ENCODE assay signal across 20 mouse cellular contexts in genomic region chr10:23235405-23235804, GRCm38 (mm10).
"Had no signal": no experiment of that assay in that cellular context is flagged by ENCODE, and none has a peak within 500 bp of the region (broad histone marks: within the 10 kb centered on the region; RNA-seq: fewer than 3 reads in every experiment).

No protein-coding gene starts in this region.

- ATAC-seq: lung, postnatal 0 days; midbrain, embryonic 16.5 days had no signal

- H3K4me3 ChIP-seq: lung, embryonic 15.5 days; midbrain, embryonic 10.5 days; midbrain, embryonic 12.5 days; myocyte; neural tube, embryonic 13.5 days; neural tube, embryonic 15.5 days had no signal

- H3K27me3 ChIP-seq: lung, embryonic 15.5 days; midbrain, embryonic 12.5 days; neural tube, embryonic 13.5 days; neural tube, embryonic 15.5 days had no signal

- H3K9me3 ChIP-seq: lung, embryonic 15.5 days; midbrain, embryonic 10.5 days; midbrain, embryonic 12.5 days; neural tube, embryonic 13.5 days; neural tube, embryonic 15.5 days had no signal

- H3K4me1 ChIP-seq: lung, embryonic 15.5 days; midbrain, embryonic 10.5 days; midbrain, embryonic 12.5 days; neural tube, embryonic 15.5 days had no signal

- H3K27ac ChIP-seq: lung, embryonic 15.5 days; midbrain, embryonic 10.5 days; midbrain, embryonic 12.5 days; neural tube, embryonic 13.5 days; neural tube, embryonic 15.5 days had no signal

- H3K36me3 ChIP-seq: lung, embryonic 15.5 days; midbrain, embryonic 10.5 days; midbrain, embryonic 12.5 days; neural tube, embryonic 13.5 days; neural tube, embryonic 15.5 days had no signal

- H3K9ac ChIP-seq: lung, embryonic 15.5 days; midbrain, embryonic 12.5 days; neural tube, embryonic 13.5 days; neural tube, embryonic 15.5 days had no signal

- DNase-seq: lung, adult 18-20 months; lung, postnatal 14 days; lung, postnatal 4 days; midbrain, embryonic 14.5 days; retina, postnatal 1 day; right cerebral cortex, adult 18-20 months; right cerebral cortex, postnatal 25 days; right cerebral cortex, postnatal 4 days; spleen, adult 18-20 months; thymus, adult 18-20 months; thymus, postnatal 14 days; thymus, postnatal 36 days had no signal

- H3K4me2 ChIP-seq: lung, embryonic 15.5 days; midbrain, embryonic 12.5 days; neural tube, embryonic 13.5 days; neural tube, embryonic 15.5 days had no signal
